1 mouse cellular context compared by ENCODE assay signal in the genomic region with DNA sequence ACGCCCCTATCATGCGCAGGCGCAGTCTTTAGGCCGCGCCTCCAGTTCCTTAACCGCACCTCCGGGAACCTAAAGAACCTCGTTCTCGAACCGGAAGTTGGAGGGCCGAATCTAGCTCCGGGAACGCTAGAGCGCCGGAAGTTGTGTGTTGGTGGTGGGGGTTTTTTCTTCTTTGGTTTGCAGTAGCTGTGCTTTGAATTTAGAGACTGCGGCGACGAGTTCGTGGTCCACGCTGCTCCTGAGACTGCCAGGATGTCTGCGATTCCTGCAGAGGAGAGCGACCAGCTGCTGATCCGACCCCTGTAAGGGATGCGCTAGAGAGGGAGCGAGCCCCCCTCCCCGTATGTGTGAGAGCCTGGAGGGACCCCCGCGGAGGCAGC.
TF ChIP-seq lines count a peak whose summit lies in the region.

A gene (minus strand): TSS at position 42 of the 380 bp plus-strand sequence.

TF ChIP-seq in MEL, 35 proteins besides CTCF, POLR2A, EP300 and RAD21 (continued from another document):
- no peak for TF ChIP-seq MEF2A (IDR thresholded peaks at IDR 0.05; ENCODE audit: extremely low read depth, insufficient replicate concordance, low read depth, low read length, poor library complexity, severe bottlenecking)
- no peak for TF ChIP-seq MXI1 (IDR thresholded peaks at IDR 0.05; ENCODE audit: low read depth, low read length)
- no peak for TF ChIP-seq E2F4 (IDR thresholded peaks at IDR 0.05; ENCODE audit: borderline replicate concordance, low read depth, low read length)
- peak; percentile 58 for TF ChIP-seq NELFE (IDR thresholded peaks at IDR 0.05; ENCODE audit: low read depth, low read length)
- peak; percentile 82 for TF ChIP-seq ELF1 (IDR thresholded peaks at IDR 0.05; ENCODE audit: low read depth, low read length)
- TF ChIP-seq ZNF384 (IDR thresholded peaks at IDR 0.05; ENCODE audit: low read depth, low read length): peak; percentile 40; the same call in 1 of the 2 replicates
- TF ChIP-seq GABPA (IDR thresholded peaks at IDR 0.05; ENCODE audit: low read depth, low read length): no peak
- no peak for TF ChIP-seq UBTF (IDR thresholded peaks at IDR 0.05; ENCODE audit: borderline replicate concordance, insufficient read depth, low read depth, low read length)
